Mouse (Mus musculus): ENCODE measurements around the gene Ier3. TPM values are rescaled to one million over a fixed set of nuclear protein-coding genes. Genes with fewer than 3 reads are reported as not detected.

Gene Ier3
- polyA plus RNA-seq, 1 experiment, result 6.2 TPM

DNA sequence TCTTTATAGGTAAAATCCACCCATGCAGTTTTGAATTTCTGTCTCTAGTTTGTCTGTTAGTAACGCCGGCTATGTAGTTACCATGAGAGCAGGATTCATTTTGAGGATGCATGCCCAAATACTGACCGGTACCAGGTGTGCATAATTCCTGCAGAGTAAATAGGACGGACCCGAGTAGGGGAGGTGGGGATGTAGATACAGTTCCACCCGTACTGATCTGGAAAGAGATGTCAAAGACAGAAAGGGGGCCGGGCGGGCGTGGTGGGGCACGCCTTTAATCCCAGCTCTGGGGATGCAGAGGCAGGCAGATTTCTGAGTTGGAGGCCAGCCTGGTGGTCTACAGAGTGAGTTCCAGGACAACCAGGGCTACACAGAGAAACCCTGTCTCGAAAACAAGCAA, 20.5 kb downstream of the Ier3 start:
- no peak for TF ChIP-seq POLR2A (IDR thresholded peaks at IDR 0.05; ENCODE audit: control insufficient read depth, extremely low read depth, insufficient read depth, low read length, poor library complexity)
- no peak for TF ChIP-seq CTCF (IDR thresholded peaks at IDR 0.05; ENCODE audit: borderline replicate concordance, control insufficient read depth, extremely low read depth, insufficient read depth, low read length, poor library complexity)
- no peaks in the 10 kb centered on the region for H3K27me3 ChIP-seq (ENCODE audit: control insufficient read depth, insufficient read depth, low read length)
- peak; percentile 23 for DNase-seq
- peak overlapping the region; percentile 61 for H3K4me3 ChIP-seq (ENCODE audit: control insufficient read depth, insufficient read depth, low read length)
- H3K36me3 ChIP-seq (ENCODE audit: control insufficient read depth, insufficient read depth, low read length), result peaks cover 8% of the 10 kb centered on the region
- H3K27ac ChIP-seq (ENCODE audit: control insufficient read depth, insufficient read depth, low read length), result peak overlapping the region; percentile 70
- WGBS, result 8% methylated on average over 11 of the region's 11 CpGs
- peaks cover 9% of the 10 kb centered on the region for H3K4me1 ChIP-seq (replicated peaks; ENCODE audit: control insufficient read depth, insufficient read depth, low read length)

DNA sequence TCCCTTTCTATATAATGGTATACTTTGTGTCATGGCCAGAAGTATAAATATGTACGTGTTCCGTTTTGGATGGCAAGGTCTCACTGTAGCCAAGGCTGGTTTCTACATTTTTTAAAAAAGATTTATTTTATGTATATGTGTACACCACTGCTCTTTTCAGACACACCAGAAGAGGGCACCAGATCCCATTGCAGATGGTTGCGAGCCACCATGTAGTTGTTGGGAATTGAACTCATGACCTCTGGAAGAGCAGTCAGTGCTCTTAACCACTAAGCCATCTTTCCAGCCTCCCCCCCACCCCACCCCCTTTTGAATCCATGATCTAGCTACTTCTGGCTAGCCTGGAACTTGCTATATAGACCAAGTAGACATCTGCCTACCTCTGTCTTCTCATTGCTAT, 22.0 kb downstream of the Ier3 start:
- Histone ChIP-seq H3K27ac (ENCODE audit: control insufficient read depth, insufficient read depth, low read length) (no peak overlapping the region), H3K4me1 (replicated peaks; ENCODE audit: control insufficient read depth, insufficient read depth, low read length) (peaks cover 8% of the 10 kb centered on the region), H3K4me3 (ENCODE audit: control insufficient read depth, insufficient read depth, low read length) (no peak overlapping the region), H3K36me3 (ENCODE audit: control insufficient read depth, insufficient read depth, low read length) (peaks cover 18% of the 10 kb centered on the region), H3K27me3 (ENCODE audit: control insufficient read depth, insufficient read depth, low read length) (no peaks in the 10 kb centered on the region)
- no peak for TF ChIP-seq POLR2A (IDR thresholded peaks at IDR 0.05; ENCODE audit: control insufficient read depth, extremely low read depth, insufficient read depth, low read length, poor library complexity)
- no peak for TF ChIP-seq CTCF (IDR thresholded peaks at IDR 0.05; ENCODE audit: borderline replicate concordance, control insufficient read depth, extremely low read depth, insufficient read depth, low read length, poor library complexity)
- 98% methylated on average over 3 of the region's 3 CpGs for WGBS
- DNase-seq, result peak; percentile 28

DNA sequence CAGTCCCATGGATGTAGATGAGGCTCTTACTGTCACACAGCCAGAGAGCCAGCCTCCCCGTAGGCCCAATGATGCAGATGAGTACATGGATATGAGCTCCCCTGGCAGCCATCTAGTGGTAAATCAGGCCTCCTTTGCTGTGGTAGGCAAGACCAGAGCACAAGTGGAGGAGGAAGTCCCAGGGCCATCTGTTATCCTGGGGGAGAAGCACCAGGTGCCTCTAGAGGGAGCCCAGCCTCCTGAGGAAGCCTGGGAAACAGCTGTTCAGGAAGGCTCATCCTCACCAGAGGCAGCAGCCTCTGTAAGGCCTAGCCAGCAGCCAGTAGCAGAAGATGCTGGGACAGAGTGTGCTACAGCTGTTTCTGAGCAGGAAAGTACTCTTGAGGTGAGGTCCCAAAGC, 26.6 kb downstream of the Ier3 start:
- Histone ChIP-seq H3K4me3 (ENCODE audit: control insufficient read depth, insufficient read depth, low read length) (no peak overlapping the region), H3K36me3 (ENCODE audit: control insufficient read depth, insufficient read depth, low read length) (peaks cover 35% of the 10 kb centered on the region), H3K27ac (ENCODE audit: control insufficient read depth, insufficient read depth, low read length) (no peak overlapping the region), H3K27me3 (ENCODE audit: control insufficient read depth, insufficient read depth, low read length) (no peaks in the 10 kb centered on the region), H3K4me1 (replicated peaks; ENCODE audit: control insufficient read depth, insufficient read depth, low read length) (no peaks in the 10 kb centered on the region; the same call in 1 of the 2 replicates)
- DNase-seq, result no peak
- no peak for TF ChIP-seq CTCF (IDR thresholded peaks at IDR 0.05; ENCODE audit: borderline replicate concordance, control insufficient read depth, extremely low read depth, insufficient read depth, low read length, poor library complexity)
- no peak for TF ChIP-seq POLR2A (IDR thresholded peaks at IDR 0.05; ENCODE audit: control insufficient read depth, extremely low read depth, insufficient read depth, low read length, poor library complexity)
- 27% methylated on average over 1 of the region's 1 CpGs for WGBS

DNA sequence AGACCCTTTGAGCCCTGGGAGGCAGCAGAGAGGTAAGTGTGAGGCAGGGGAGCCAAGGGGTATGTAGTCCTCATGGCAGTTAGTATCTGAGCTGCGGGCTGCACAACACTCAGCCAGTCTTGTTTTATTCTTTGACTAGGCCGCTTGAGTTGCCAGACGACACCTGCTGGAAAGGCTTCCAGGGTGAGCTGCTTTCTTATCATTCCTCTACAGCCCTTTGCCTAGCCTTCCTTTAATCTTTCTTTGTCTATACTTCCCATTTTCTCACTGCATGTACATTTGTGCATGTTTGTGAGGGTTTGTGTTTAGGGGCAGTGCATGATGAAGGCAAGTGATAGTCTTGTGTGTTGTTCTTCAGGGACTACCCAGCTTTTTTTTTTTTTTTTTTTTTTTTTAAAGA, 29.5 kb downstream of the Ier3 start:
- Histone ChIP-seq H3K4me1 (replicated peaks; ENCODE audit: control insufficient read depth, insufficient read depth, low read length) (no peaks in the 10 kb centered on the region; the same call in 1 of the 2 replicates), H3K27ac (ENCODE audit: control insufficient read depth, insufficient read depth, low read length) (no peak overlapping the region), H3K4me3 (ENCODE audit: control insufficient read depth, insufficient read depth, low read length) (no peak overlapping the region), H3K27me3 (ENCODE audit: control insufficient read depth, insufficient read depth, low read length) (no peaks in the 10 kb centered on the region), H3K36me3 (ENCODE audit: control insufficient read depth, insufficient read depth, low read length) (peaks cover 37% of the 10 kb centered on the region)
- no peak for DNase-seq
- WGBS, result 78% methylated on average over 3 of the region's 3 CpGs
- TF ChIP-seq POLR2A (IDR thresholded peaks at IDR 0.05; ENCODE audit: control insufficient read depth, extremely low read depth, insufficient read depth, low read length, poor library complexity) (no peak), CTCF (IDR thresholded peaks at IDR 0.05; ENCODE audit: borderline replicate concordance, control insufficient read depth, extremely low read depth, insufficient read depth, low read length, poor library complexity) (no peak)

DNA sequence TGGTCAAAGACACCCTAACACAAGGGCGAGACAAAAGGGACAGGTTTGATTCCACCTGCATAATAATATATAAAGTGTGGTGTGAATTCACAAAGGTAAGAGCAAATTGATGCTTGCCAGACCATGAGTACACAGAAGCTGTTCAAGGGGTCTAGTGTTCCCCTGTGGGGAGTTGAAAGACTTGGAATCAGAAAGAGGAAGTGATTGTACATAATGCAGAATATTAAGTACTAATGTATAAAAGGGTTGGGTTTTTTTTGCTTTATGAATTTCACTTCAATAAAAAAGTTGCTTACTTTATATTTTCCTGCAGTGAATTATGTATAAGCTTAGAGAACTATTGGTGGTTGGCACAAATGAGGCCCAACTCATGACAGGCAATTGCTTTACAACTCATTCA, 37.9 kb downstream of the Ier3 start:
- DNase-seq, result no peak
- Histone ChIP-seq H3K4me1 (replicated peaks; ENCODE audit: control insufficient read depth, insufficient read depth, low read length) (0 out of 2 replicates have a peak, but pooled peaks cover 3% of the 10 kb centered on the region), H3K4me3 (ENCODE audit: control insufficient read depth, insufficient read depth, low read length) (no peak overlapping the region), H3K27me3 (ENCODE audit: control insufficient read depth, insufficient read depth, low read length) (no peaks in the 10 kb centered on the region), H3K27ac (ENCODE audit: control insufficient read depth, insufficient read depth, low read length) (no peak overlapping the region), H3K36me3 (ENCODE audit: control insufficient read depth, insufficient read depth, low read length) (peaks cover 7% of the 10 kb centered on the region; the same call in 1 of the 2 replicates)
- TF ChIP-seq CTCF (IDR thresholded peaks at IDR 0.05; ENCODE audit: borderline replicate concordance, control insufficient read depth, extremely low read depth, insufficient read depth, low read length, poor library complexity) (no peak), POLR2A (IDR thresholded peaks at IDR 0.05; ENCODE audit: control insufficient read depth, extremely low read depth, insufficient read depth, low read length, poor library complexity) (no peak)
- 94% methylated on average over 1 of the region's 1 CpGs for WGBS

DNA sequence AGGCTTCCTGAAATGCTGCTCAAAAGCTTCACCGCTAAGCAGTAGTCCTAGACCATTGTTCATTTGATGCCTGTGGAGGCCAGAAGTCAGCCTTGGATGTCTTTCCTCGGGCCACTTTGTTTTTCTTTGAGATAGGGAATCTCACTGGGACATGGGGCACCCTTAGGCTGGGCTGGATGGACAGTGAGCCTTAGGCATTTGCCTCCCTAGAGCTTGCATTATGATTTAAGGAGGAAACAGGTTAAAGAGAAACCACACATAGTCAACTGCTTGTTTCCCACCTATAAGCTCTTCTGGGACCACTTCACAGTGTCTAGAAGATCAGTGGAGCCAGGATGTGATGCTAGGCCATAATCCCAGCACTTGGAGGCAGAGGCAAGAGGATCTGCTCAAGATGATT, 38.4 kb downstream of the Ier3 start:
- DNase-seq, result no peak
- H3K27ac ChIP-seq (ENCODE audit: control insufficient read depth, insufficient read depth, low read length), result no peak overlapping the region
- no peak overlapping the region for H3K4me3 ChIP-seq (ENCODE audit: control insufficient read depth, insufficient read depth, low read length)
- H3K4me1 ChIP-seq (replicated peaks; ENCODE audit: control insufficient read depth, insufficient read depth, low read length), result peaks cover 5% of the 10 kb centered on the region; the same call in 1 of the 2 replicates
- no peak for TF ChIP-seq POLR2A (IDR thresholded peaks at IDR 0.05; ENCODE audit: control insufficient read depth, extremely low read depth, insufficient read depth, low read length, poor library complexity)
- TF ChIP-seq CTCF (IDR thresholded peaks at IDR 0.05; ENCODE audit: borderline replicate concordance, control insufficient read depth, extremely low read depth, insufficient read depth, low read length, poor library complexity), result no peak
- WGBS, result 78% methylated on average over 2 of the region's 2 CpGs
- H3K36me3 ChIP-seq (ENCODE audit: control insufficient read depth, insufficient read depth, low read length), result peaks cover 7% of the 10 kb centered on the region; the same call in 1 of the 2 replicates
- H3K27me3 ChIP-seq (ENCODE audit: control insufficient read depth, insufficient read depth, low read length), result no peaks in the 10 kb centered on the region

DNA sequence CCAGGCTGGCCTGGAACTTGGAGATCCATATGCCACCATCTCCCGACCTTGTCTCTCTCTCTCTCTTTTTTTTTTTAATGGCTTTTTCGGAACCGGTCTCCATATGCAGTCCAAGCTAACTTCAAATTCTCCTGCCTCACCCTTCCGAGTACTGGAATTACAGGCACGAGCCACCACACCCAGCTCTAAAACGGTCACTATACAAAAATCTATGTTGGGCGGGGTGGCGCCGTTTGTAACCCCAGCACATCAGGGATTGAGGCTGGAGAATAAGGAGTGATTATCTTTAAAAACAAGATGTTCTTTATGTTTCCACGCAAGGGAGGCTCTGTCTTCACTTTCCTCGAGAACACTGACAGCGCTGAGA, 39.3 kb downstream of the Ier3 start:
- TF ChIP-seq POLR2A (IDR thresholded peaks at IDR 0.05; ENCODE audit: control insufficient read depth, extremely low read depth, insufficient read depth, low read length, poor library complexity), result no peak
- no peak for TF ChIP-seq CTCF (IDR thresholded peaks at IDR 0.05; ENCODE audit: borderline replicate concordance, control insufficient read depth, extremely low read depth, insufficient read depth, low read length, poor library complexity)
- H3K27me3 ChIP-seq (ENCODE audit: control insufficient read depth, insufficient read depth, low read length), result no peaks in the 10 kb centered on the region
- H3K4me1 ChIP-seq (replicated peaks; ENCODE audit: control insufficient read depth, insufficient read depth, low read length), result peaks cover 15% of the 10 kb centered on the region
- H3K27ac ChIP-seq (ENCODE audit: control insufficient read depth, insufficient read depth, low read length), result no peak overlapping the region
- H3K36me3 ChIP-seq (ENCODE audit: control insufficient read depth, insufficient read depth, low read length), result peaks cover 7% of the 10 kb centered on the region; the same call in 1 of the 2 replicates
- peak overlapping the region; percentile 82 for H3K4me3 ChIP-seq (ENCODE audit: control insufficient read depth, insufficient read depth, low read length)
- no peak for DNase-seq
- WGBS, result 17% methylated on average over 12 of the region's 12 CpGs
